Mouse (Mus musculus) kidney, embryonic 15.5 days (tissue): ENCODE data around the gene Gm5678. TPM values are rescaled to one million over a fixed set of nuclear protein-coding genes. Genes with fewer than 3 reads are reported as not detected.

Source experiments
- ATAC-seq: fragments of 200-750 bp; cut with Nextera tagmentation; replicated peaks from 2 replicates; pipeline ENCODE4 v1.8.0; 2017; ENCODE audit warnings: moderate TSS enrichment; ENCODE audit not compliant: low FRiP score
- H3K27ac ChIP-seq: fragments of 300-500 bp; sonication (generic); 2 replicates; pipeline ENCODE4 v1.5.1; 2015; ENCODE audit warnings: mild to moderate bottlenecking, inconsistent platforms
- H3K27me3 ChIP-seq: fragments of 300-500 bp; sonication (generic); 2 replicates; pipeline ENCODE4 v1.6.1; 2015; ENCODE audit warnings: inconsistent platforms
- H3K36me3 ChIP-seq: fragments of 300-500 bp; sonication (generic); 2 replicates; pipeline ENCODE4 v1.6.1; 2015; ENCODE audit warnings: inconsistent platforms
- H3K4me1 ChIP-seq: fragments of 300-500 bp; sonication (generic); 2 replicates; pipeline ENCODE4 v1.6.1; 2015; ENCODE audit warnings: inconsistent platforms
- H3K4me2 ChIP-seq: fragments of 300-500 bp; sonication (generic); 2 replicates; pipeline ENCODE4 v1.6.1; 2015; ENCODE audit warnings: moderate library complexity, mild to moderate bottlenecking, inconsistent platforms
- H3K4me3 ChIP-seq: fragments of 300-500 bp; sonication (generic); replicated peaks from 2 replicates; pipeline ENCODE4 v1.5.1; 2015; ENCODE audit warnings: mild to moderate bottlenecking, inconsistent platforms
- H3K9ac ChIP-seq: fragments of 300-500 bp; sonication (generic); 2 replicates; pipeline ENCODE4 v1.6.1; 2015; ENCODE audit warnings: mild to moderate bottlenecking, inconsistent platforms
- H3K9me3 ChIP-seq: fragments of 300-500 bp; sonication (generic); replicated peaks from 2 replicates; pipeline ENCODE4 v1.6.1; 2016; ENCODE audit warnings: inconsistent platforms
- WGBS: fragments of 180-500 bp; shearing (Covaris S2); methylation state at CpG from one replicate; pipeline ENCODE4 v1.1.7; 2015; ENCODE audit warnings: mixed read lengths; 5-methylcytosine and 5-hydroxymethylcytosine counted together
- polyA plus RNA-seq: library from polyadenylated mRNA; unstranded; fragments of >200 nt; fragmentation: Nextera tagmentation; extraction: Ambion mirVana; gene quantifications from 2 replicates; pipeline ENCODE4 v1.2.1, GENCODE M21; 2015

Gene Gm5678
- polyA plus RNA-seq, 1 experiment from 2014 or later = not detected

DNA sequence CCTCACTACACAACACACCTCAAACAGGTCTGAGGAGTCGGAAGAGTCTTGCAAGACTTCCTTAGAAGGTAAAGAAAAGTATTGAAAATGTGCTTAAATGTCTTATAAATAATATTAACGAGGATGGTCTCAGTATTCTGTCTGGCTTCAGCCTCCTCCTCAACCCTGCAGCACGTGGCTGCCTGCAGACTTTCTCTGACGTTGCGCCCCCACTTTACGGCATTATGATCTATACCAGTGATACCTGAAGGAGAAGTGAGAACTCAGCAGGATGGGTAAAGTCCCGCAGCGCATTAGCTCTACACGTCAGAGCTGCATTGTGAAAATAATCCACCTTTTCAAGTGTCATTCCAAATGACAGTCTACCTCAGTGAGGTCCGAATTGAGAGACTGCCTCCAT is 33.4 kb upstream of the Gm5678 start:
- WGBS = 95% methylated on average over 10 of the region's 10 CpGs

DNA sequence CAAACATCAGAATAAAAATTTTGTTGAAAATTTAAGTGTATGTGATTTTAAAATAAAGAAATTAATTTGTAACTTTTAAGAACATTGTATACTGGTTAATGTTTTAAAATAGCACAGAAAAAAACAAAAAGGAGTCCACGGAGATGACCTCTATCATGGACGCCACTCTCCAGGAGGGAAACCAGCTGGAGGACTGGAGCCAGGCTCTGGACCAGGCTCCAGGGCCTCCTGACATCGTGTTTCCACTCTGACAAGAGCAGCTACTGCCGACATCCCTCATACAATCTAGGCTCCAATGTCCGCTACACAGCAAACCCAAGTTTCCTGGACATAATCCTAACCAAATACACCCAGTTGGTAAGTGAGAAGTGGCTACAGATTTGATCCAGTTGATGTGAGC is 32.1 kb upstream of the Gm5678 start:
- Histone ChIP-seq H3K27ac (0 out of 2 replicates have a peak overlapping the region, but pooled peaks have one; percentile 27), H3K4me2 (no peak overlapping the region), H3K4me1 (peaks cover 6% of the 10 kb centered on the region; the same call in 1 of the 2 replicates), H3K36me3 (peaks cover 39% of the 10 kb centered on the region), H3K4me3 (no peak overlapping the region), H3K9me3 (no peaks in the 10 kb centered on the region), H3K27me3 (no peaks in the 10 kb centered on the region), H3K9ac (no peak overlapping the region)
- ATAC-seq = no peak
- 68% methylated on average over 5 of the region's 5 CpGs for WGBS

More for the DNA sequence above, 33.4 kb upstream of the Gm5678 start:
- H3K9me3 ChIP-seq = no peaks in the 10 kb centered on the region
- H3K27me3 ChIP-seq = no peaks in the 10 kb centered on the region
- H3K4me1 ChIP-seq = peaks cover 6% of the 10 kb centered on the region; the same call in 1 of the 2 replicates
- H3K4me3 ChIP-seq = no peak overlapping the region
- H3K9ac ChIP-seq = no peak overlapping the region
- ATAC-seq = no peak
- H3K4me2 ChIP-seq = no peak overlapping the region
- peaks cover 48% of the 10 kb centered on the region for H3K36me3 ChIP-seq
- no peak overlapping the region for H3K27ac ChIP-seq

DNA sequence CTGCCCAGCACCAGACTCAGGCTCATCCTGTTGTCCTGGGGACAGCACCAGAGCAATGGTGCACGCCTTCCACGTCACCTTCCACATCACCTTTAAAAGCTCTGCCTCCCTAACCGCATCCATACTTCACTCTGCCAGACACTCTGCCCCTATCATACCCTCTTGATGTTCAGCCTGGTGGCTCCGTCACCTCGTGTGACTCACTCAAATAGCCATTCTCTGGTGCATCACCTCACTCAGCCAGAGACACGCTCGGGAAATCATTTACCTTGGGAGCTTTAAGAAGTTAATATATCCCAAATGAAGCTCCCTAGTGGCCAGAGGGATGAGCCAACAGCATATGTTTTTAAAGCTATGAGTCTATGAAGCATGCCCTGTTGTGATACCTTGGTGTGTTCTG is 31.1 kb upstream of the Gm5678 start:
- 82% methylated on average over 7 of the region's 7 CpGs for WGBS
- H3K9ac ChIP-seq = no peak overlapping the region
- peak overlapping the region; percentile 30; the same call in 1 of the 2 replicates for H3K27ac ChIP-seq
- ATAC-seq = peak; percentile 60; the same call in 1 of the 2 replicates
- H3K4me2 ChIP-seq = no peak overlapping the region
- peaks cover 6% of the 10 kb centered on the region; the same call in 1 of the 2 replicates for H3K4me1 ChIP-seq
- H3K27me3 ChIP-seq = no peaks in the 10 kb centered on the region
- no peak overlapping the region for H3K4me3 ChIP-seq
- no peaks in the 10 kb centered on the region for H3K9me3 ChIP-seq
- H3K36me3 ChIP-seq = peaks cover 34% of the 10 kb centered on the region

DNA sequence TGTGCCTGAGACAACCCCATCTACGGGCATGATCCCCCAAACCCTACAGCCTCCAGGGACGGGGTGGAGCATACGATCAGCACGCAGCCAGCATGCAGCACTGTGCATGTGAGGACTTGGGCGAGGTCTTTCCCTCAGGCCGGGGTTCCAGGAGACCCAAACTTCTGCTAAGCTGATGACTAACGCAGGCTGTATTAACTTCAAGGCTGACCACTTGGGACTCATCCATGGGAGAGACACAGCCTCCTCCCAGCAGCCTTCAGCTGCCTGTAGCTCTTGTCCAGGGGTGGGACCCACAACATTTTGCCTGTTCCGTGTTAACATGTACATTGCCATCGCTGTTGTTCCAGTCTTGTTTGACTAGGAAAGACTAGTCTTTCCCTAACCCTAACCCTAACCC is 30.3 kb upstream of the Gm5678 start:
- Histone ChIP-seq H3K4me3 (no peak overlapping the region), H3K27ac (peak overlapping the region; percentile 30), H3K4me1 (peaks cover 6% of the 10 kb centered on the region; the same call in 1 of the 2 replicates), H3K9me3 (no peaks in the 10 kb centered on the region), H3K36me3 (peaks cover 34% of the 10 kb centered on the region), H3K4me2 (no peak overlapping the region), H3K9ac (no peak overlapping the region), H3K27me3 (no peaks in the 10 kb centered on the region)
- 92% methylated on average over 9 of the region's 9 CpGs for WGBS
- no peak for ATAC-seq

DNA sequence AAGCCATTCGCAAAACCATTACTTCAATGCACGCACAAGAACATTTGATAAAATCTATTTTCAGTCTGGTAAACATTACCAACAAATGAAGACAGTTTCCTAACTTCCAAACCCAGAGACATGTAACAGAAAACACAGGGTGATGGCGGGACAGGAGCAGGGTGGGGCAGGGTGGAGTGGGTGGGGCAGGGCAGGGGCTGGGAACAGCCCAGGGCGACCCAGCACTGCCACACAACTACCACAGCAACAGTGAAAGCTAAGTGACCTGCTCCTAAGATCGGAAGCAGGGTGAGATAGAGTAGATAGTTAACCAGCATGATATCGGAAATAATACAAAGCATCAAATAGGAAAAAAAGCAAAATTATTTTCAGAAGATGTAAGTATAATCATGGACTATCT is 28.4 kb upstream of the Gm5678 start:
- no peak overlapping the region for H3K27ac ChIP-seq
- no peaks in the 10 kb centered on the region for H3K27me3 ChIP-seq
- H3K36me3 ChIP-seq = peaks cover 21% of the 10 kb centered on the region; the same call in 1 of the 2 replicates
- ATAC-seq = no peak
- peaks cover 15% of the 10 kb centered on the region for H3K4me1 ChIP-seq
- WGBS = 86% methylated on average over 6 of the region's 6 CpGs
- no peak overlapping the region for H3K9ac ChIP-seq
- H3K9me3 ChIP-seq = no peaks in the 10 kb centered on the region
- no peak overlapping the region for H3K4me2 ChIP-seq
- H3K4me3 ChIP-seq = no peak overlapping the region

DNA sequence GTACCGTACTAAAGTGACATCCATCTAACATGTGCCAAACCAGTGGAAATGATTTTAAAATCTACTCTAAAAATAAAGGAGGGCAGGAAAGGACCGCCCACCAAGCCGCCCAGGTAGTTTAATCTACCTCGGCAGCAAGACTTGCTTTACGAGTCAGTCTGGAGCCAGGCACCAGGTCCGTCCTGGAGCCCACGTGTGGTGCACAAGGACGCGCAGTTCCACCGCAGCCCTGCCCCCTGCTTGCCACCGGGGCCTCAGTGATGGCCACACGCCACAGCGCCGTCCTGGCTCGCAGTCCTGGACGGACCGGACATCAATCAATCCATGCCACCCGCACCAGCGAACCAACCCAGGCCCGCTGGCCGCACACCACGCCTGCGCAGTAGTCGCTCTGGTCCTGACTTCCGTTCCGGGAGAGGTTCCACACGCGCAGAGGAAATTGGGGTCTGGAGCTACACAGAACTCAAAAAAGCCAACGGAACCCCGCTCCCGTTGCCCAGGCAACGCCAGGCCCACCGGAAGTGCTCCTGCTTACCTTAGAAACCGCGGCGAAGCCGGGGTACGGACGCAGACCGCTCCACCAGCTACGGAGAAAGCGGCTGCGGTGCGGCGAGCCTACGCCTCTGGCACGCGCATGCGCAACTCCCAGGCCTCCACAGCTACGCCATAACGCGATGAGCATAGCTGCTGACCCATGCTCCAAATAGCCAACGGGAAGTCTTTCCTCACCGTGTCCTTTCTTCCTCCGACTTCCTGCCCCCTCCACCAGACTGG is 24.3 kb upstream of the Gm5678 start, which contains the start of gene Setd4:
Gene Setd4, minus strand, starts transcription at position 625 of the 774 bp plus-strand sequence.
- peak within 1 kb of the TSS; percentile 70 for H3K9ac ChIP-seq
- H3K4me3 ChIP-seq = peak within 1 kb of the TSS; percentile 59
- H3K9me3 ChIP-seq = no peaks in the 10 kb centered on the region
- peaks cover 24% of the 10 kb centered on the region for H3K4me1 ChIP-seq
- 1% methylated on average over 55 of the region's 55 CpGs for WGBS
- no peaks in the 10 kb centered on the region for H3K27me3 ChIP-seq
- H3K27ac ChIP-seq = peak within 1 kb of the TSS; percentile 89
- H3K4me2 ChIP-seq = peak within 1 kb of the TSS; percentile 94
- peak; percentile 89 for ATAC-seq
- peaks cover 4% of the 10 kb centered on the region; the same call in 1 of the 2 replicates for H3K36me3 ChIP-seq

DNA sequence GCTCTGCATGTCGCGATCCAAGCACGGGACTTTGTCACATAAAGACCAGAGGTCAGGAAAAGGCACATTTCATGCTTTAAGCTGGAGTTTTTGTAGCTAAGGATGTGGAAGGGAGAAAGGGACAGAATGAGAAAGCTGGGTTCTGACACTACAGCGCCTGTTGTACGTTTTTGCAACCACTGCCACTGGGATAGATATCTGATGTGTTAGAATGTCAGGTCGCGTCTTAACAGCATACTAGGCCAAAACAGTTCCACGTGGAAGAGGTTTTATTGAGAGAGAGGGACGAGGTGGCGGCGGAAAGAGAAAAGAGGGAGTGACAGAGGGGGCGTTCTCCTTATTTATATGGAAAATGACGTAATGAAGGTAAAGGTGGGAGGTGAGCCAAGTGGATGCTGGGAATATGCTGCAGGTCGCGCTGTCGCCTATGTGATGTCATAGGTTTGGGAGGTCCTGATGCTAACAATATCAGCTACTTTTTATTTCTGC is 23.4 kb upstream of the Gm5678 start:
- Histone ChIP-seq H3K9ac (peak overlapping the region; percentile 70), H3K27ac (peak overlapping the region; percentile 89), H3K4me1 (peaks cover 24% of the 10 kb centered on the region), H3K36me3 (0 out of 2 replicates have a peak, but pooled peaks cover 3% of the 10 kb centered on the region), H3K4me2 (peak overlapping the region; percentile 94), H3K4me3 (peak overlapping the region; percentile 59), H3K9me3 (no peaks in the 10 kb centered on the region), H3K27me3 (no peaks in the 10 kb centered on the region)
- ATAC-seq = no peak
- WGBS = 3% methylated on average over 16 of the region's 16 CpGs

DNA sequence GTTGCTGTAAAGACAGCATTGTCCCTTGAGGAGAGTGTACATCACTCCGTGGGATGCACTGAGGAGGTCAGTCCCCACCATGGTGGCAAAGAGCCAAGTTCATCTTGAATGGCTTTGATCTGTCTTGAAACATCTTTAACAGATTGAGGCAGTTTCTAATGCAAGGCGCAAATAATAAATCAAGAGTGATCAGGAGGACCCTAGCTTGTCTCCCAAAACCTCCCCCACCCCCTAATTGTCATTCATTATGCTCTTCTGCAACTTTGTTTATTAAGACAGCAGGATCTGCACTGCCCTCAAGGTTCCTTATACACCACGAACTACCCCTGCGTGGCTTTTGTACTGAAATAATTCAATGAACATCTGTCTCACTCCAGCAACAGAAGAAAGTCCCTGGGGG is 22.3 kb upstream of the Gm5678 start, which contains the start of gene Cbr1:
Gene Cbr1, plus strand, starts transcription at position 301 of the 400 bp plus-strand sequence.
- no peak within 1 kb of the TSS; the same call in 1 of the 2 replicates for H3K9ac ChIP-seq
- no peak for ATAC-seq

DNA sequence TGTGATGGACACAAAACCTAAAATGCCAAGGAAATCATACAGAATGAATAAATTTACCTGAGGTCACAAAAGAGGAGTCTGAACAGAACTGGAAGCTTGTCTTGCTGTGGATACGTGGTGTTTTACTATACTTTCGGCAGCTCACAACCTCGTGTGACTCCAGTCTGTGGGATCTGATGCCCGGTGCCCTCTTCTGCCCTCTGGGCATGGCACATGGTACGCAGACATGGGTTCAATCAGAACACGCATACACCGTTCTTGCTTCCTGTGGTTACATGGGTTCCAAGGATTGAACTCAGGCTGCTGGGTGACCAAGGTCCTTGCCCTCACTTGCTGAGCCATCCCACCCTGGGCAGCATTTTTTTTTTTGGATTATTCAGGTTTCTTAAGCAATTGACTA is 21.8 kb upstream of the Gm5678 start:
- peaks cover 10% of the 10 kb centered on the region for H3K36me3 ChIP-seq
- no peak overlapping the region for H3K4me3 ChIP-seq
- peaks cover 24% of the 10 kb centered on the region for H3K4me1 ChIP-seq
- no peak overlapping the region for H3K27ac ChIP-seq
- no peak overlapping the region for H3K9ac ChIP-seq
- WGBS = 90% methylated on average over 7 of the region's 7 CpGs
- no peak overlapping the region for H3K4me2 ChIP-seq
- no peaks in the 10 kb centered on the region for H3K27me3 ChIP-seq
- ATAC-seq = no peak
- no peaks in the 10 kb centered on the region for H3K9me3 ChIP-seq

More for the DNA sequence above, 22.3 kb upstream of the Gm5678 start, which contains the start of gene Cbr1:
- WGBS = 66% methylated on average over 4 of the region's 4 CpGs
- Histone ChIP-seq H3K4me3 (peak within 1 kb of the TSS; percentile 59), H3K27ac (no peak within 1 kb of the TSS), H3K27me3 (no peaks in the 10 kb centered on the region), H3K36me3 (peaks cover 8% of the 10 kb centered on the region), H3K4me2 (peak within 1 kb of the TSS; percentile 94), H3K4me1 (peaks cover 24% of the 10 kb centered on the region), H3K9me3 (no peaks in the 10 kb centered on the region)

DNA sequence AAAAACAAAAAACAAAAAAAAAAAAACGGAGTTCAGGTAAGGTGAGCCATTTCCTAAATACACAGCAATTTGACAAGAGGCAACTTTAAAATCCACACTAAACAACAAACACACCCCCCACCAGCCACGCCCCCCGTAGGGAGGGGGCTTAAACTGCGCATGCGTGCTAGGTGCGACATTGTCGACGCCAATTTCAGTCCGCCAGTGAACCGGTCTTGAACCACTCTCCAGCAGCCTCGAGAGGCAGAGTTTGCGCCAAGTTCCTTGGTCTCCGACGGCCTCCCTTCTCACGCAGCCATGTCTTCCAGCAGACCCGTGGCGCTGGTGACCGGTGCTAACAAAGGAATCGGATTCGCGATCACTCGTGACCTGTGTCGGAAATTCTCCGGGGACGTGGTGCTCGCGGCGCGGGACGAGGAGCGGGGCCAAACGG is 20.2 kb upstream of the Gm5678 start:
- no peaks in the 10 kb centered on the region for H3K27me3 ChIP-seq
- peak overlapping the region; percentile 76 for H3K9ac ChIP-seq
- H3K9me3 ChIP-seq = no peaks in the 10 kb centered on the region
- H3K4me3 ChIP-seq = peak overlapping the region; percentile 72
- WGBS = under 1% methylated on average over 32 of the region's 32 CpGs
- peaks cover 23% of the 10 kb centered on the region for H3K4me1 ChIP-seq
- peak overlapping the region; percentile 76 for H3K4me2 ChIP-seq
- H3K36me3 ChIP-seq = peaks cover 15% of the 10 kb centered on the region
- ATAC-seq = peak; percentile 60
- H3K27ac ChIP-seq = peak overlapping the region; percentile 82

DNA sequence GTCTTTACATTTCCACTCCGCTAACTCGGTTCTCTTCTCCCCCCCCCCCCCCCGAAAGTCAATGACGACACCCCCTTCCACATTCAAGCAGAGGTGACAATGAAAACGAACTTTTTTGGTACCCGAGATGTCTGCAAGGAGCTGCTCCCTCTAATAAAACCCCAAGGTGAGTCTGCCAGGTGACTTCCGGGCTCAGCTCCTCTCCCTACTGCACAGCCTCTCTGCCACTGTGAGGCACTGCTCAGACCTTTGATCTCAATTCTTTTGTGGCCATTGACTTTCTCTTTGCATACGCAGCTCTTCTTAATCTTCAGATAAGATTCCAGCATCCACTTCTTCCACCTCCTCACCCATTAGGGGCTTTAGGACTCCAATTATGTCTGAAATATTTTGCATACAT is 19.2 kb upstream of the Gm5678 start:
- H3K27me3 ChIP-seq = no peaks in the 10 kb centered on the region
- WGBS = 62% methylated on average over 8 of the region's 8 CpGs
- peak overlapping the region; percentile 72 for H3K4me3 ChIP-seq
- H3K4me2 ChIP-seq = peak overlapping the region; percentile 76
- 0 out of 2 replicates have a peak overlapping the region, but pooled peaks have one; percentile 76 for H3K9ac ChIP-seq
- no peak for ATAC-seq
- no peaks in the 10 kb centered on the region for H3K9me3 ChIP-seq
- H3K4me1 ChIP-seq = peaks cover 20% of the 10 kb centered on the region
- H3K27ac ChIP-seq = no peak overlapping the region
- H3K36me3 ChIP-seq = peaks cover 15% of the 10 kb centered on the region

DNA sequence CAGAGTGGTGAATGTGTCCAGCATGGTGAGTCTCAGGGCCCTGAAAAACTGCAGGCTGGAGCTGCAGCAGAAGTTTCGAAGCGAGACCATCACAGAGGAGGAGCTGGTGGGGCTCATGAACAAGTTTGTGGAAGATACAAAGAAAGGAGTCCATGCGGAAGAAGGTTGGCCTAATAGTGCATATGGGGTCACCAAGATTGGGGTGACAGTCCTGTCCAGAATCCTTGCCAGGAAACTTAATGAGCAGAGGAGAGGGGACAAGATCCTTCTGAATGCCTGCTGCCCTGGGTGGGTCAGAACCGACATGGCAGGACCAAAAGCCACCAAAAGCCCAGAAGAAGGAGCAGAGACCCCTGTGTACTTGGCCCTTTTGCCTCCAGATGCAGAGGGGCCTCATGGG is 18.1 kb upstream of the Gm5678 start:
- no peak overlapping the region for H3K27ac ChIP-seq
- H3K4me2 ChIP-seq = no peak overlapping the region
- no peak for ATAC-seq
- H3K4me3 ChIP-seq = no peak overlapping the region
- H3K9me3 ChIP-seq = no peaks in the 10 kb centered on the region
- WGBS = 92% methylated on average over 4 of the region's 4 CpGs
- H3K27me3 ChIP-seq = no peaks in the 10 kb centered on the region
- H3K9ac ChIP-seq = no peak overlapping the region
- peaks cover 11% of the 10 kb centered on the region for H3K4me1 ChIP-seq
- peaks cover 15% of the 10 kb centered on the region for H3K36me3 ChIP-seq
